Mouse (Mus musculus) retina, postnatal 7 days (tissue): Measurements from ENCODE around the gene Lta.
"Not testable (repeated sequence)": the region's sequence is repeated elsewhere in the genome, so short reads cannot be mapped to it uniquely, and the experiment has no call there.

ENCODE experiments used
- DNase-seq: peaks from one replicate; pipeline ENCODE4 v3.0.0-alpha.2; 2012; ENCODE audit warnings: low read depth, low spot score

Gene Lta

DNA sequence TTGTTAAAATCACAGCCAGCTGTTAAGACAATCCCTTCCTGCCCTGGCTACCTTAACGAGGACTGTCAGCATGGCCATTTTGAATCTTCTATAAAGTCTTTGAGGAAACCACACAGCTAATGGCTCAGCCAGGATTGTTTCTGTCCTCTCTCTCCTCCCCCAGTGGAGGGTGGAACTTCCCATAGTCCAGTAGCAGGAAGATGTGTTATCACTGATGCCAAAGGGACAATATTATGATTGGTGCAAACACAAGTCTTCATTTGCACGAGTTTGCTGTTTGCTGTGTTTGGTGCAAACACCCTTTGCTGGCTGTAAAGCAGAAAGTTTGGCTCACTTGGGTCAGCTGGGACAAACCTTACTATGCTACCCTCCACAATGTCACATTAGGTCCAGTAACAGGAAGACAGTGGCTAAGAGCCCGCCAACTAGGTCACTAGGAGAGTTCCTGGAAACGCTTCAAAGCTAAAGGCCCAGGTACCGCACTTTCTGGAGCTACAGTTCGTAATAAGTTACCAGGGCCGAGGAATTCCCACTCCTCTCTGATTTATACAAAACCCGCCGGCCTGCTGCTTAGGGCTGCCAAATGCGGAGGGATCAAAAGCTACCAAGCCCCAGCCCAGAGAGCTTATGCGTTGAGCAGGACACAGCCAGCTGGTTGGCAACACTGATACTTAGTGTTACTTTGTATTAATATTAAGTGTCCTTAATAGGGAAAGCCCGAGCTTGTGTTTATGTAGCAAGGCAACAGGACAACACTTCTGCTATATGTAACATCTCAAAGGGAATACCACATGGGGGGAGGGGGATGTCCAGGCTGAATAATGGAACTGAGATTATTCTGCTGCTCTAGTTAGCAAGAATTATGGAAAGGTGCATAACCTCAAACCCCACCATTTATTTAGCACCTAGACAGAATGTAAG is 35.5 kb upstream of the Lta start:
- no peak for DNase-seq

DNA sequence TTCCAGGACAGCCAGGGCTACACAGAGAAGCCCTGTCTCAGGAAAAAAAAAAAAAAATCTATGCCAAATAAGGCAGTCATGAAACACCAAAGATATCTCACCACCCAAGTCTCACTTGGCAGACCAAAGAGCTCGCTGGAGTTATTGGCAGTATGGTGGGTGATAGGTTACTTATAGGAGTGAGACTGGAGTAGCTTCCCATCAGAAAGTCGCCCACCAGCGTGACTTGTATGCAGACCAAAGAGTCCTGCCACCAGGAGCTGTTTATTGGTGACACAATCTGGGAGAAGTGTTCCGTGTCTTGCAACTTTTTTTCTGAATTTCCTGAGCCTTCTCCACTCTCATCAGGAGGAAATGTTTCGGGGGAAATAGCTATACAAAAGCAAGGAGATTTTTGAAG is 34.5 kb upstream of the Lta start:
- DNase-seq: no peak

DNA sequence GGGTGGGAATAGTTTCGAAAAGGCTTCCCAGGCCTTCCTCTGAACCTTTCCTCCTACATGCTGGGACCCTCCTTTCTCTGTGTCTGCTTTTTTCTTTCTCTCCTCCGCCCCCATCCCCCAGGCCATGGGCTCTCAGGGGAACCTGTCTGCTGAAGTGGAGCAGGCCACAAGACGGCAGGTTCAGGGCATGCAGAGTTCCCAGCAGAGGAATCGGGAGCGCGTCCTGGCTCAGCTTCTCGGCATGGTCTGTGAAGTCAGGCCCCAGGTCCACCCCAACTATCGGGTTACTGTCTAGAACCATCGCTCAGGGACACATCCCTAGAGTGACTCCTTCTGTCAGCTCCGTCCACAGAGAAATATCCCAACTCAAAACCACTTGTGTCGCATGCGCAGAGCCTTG is 32.4 kb upstream of the Lta start:
- no peak for DNase-seq

DNA sequence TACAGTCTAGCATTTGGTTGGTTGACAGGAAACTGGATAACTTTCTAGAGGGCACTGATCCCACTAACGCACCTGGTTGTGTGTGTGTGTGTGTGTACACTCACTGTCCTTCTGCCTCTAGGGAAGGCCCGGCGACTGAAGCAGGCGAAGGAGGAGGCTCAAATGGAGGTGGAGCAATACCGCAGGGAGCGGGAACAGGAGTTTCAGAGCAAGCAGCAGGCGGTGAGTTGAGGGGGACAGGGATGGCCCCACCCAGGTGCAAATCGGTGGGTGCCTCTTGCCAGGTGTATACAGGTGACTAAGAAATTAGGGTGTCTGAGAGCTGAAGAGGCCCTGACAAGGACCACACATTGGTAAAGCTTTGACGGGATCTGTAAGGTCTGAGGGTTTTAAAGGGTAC is 31.8 kb upstream of the Lta start:
- no peak for DNase-seq

DNA sequence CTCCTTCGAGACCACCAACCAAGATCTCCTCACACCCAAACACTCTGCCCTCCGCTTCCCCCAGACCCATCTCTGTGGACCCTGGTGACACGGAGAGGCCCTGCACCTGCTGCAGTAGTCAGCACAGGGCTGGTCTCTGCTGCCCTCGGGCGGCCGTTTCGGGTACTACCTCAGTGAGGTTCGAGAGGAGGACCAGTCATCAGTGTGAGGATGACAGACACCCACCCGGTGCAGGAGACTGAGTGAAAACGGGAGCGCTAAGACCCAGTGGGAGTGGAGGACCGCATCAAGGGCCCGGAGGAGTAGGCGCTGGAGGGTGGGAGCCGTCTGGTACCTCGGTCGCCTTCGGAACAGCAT is 31.2 kb upstream of the Lta start:
- peak; percentile 88 for DNase-seq

DNA sequence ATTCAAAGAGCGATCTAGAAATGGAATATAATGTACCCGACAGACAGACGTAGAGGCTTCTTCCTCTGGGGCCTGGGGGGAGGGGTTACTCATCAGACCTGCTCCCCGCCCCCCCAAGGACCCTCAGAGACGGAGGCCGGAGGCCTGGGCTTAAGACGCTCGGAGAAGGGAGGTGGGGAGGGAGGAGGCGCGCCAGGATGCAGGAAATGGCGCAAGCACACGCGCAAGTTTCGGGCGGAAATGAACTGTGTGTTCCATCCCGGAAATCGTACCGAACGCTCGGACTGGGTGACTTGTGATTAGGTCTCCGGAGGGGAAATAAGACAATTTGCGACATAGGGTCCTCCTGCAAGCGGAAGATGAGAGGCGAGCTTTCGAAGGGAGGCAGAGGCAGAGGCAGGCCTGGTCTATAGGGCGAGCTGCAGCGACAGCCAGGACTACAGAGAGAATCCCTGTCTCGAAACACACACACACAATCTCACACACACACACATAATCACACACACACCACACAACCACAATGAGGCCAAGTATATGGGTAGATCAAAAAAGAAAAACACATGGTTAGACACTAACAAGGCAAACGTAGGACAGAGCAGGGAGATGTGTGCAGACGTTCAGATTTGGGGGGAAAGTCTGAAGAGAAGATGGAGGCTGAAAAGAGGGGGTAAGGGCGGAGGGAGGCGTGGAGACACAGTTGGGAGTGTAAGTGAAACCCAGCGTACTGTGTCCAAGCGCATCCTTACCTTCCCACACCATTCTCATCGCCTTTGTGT is 30.7 kb upstream of the Lta start, which contains the start of gene Nfkbil1:
TSS of gene Nfkbil1 (minus strand) at position 179 of the 776 bp plus-strand sequence.
- peak; percentile 87 for DNase-seq

DNA sequence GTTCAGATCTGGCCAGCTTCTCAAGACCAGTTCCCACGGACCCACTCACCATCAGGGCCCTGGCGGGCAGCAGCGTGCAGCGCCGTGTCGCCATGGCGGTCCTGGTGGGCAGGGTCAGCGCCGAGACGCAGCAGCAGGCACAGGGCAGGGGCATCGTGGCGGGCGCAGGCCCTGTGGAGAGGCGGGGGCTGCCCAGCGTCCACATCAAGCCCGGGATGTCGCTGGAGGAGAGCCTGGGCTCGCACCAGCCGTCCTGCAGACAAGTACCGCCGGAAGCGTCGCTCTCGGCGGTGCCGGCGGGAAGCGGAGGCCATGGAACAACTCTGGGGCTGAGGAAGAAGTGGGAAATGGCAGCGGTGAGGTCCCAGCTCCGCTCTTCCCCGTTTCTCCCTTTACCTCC is 29.8 kb upstream of the Lta start:
- DNase-seq: no peak

DNA sequence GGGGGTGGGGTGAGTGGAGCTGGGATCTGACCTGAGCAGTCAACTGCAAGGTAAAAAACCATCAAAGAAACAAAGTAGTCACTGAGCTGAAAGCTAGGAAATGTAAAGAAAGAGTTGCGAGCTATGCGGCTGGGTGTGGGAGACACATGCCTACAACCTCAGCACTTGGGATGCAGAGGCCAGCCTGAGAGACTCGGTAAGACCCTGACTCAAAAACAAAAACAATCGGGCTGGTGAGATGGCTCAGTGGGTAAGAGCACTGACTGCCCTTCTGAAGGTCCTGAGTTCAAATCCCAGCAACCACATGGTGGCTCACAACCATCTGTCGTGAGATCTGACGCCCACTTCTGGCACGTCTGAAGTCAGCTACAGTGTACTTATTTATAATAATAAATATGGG is 28.9 kb upstream of the Lta start:
- not testable (repeated sequence) for DNase-seq

DNA sequence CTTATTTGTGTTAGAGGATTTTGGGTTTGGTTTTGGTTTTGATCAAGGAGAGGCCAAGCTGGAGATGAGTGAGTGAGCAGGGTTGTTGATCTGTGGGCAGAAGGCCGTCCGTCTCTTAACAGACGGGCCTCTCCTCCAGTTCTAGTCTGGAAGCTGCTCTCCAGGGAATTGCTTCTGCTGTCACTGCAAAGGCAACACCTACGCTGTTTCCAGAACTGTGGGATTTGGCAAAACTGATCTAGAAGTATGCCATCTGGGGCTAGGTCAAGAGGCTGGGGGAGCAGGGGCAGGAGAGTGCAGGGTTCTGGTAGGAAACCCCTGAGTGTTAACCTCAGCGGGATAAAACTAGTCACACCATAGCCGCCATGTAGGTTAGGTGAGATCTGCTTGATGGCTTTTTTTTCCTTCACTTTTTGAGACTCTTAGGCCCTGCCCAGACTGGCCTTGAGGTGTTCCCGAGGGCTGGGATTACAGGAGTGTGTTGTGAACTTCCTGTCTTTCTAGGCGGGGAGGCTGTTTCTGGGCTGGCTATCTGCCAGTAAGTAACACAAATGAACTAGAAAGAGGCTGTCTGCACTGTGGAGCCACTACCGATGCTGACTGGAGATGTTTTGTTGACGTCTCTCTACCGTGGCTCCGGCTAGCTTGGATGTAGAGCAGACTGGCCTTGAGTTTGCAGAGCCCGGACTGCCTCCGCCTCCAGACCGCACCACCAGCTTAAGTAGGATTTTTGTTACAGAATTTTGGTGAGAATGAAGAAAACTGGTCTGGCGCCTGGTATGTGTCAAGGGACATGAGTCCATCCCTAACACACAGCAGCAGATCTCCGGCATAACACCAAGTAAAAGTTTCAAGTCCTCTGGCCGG is 28.2 kb upstream of the Lta start, which contains the start of gene Atp6v1g2:
TSS of gene Atp6v1g2 (plus strand) at position 547 of the 867 bp plus-strand sequence.
- DNase-seq: no peak

DNA sequence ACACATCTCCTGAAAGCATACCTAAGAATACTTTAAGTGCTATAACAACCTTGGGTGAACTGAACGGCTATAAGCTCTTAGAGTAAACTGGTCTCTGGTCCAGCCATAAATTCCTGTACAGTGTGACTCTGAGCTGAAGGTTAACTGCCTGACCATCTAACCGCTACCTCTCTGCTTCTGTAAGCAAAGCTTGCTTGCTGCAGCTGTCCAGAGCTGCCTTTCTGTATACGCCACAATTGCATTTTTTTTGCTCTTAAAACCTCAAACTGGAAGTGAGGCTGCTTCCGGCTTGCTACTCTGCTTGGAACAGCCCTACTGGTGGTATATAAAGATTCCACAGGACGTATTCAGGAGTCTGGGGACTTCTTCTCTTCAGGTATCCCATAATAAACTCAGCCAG is 27.5 kb upstream of the Lta start:
- DNase-seq: no peak

DNA sequence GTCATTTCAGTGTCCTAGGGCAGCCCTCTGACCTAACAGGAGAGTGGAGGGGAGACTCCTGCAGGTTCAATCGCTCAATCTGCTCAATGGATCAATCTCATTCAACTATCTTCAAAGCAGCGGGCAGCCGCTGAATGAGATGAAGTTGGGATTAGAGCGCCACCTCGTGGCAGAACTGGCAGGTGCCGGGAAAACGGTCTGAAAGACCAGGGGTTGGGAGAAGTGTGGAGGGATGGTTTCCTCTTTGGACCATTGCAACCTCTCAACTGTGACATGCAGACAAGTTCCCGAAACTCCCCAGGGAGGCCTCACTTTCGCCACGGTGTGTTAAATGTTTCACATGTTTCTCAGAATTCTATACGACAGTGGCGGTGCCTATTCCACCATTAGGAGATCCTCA is 26.9 kb upstream of the Lta start:
- peak; percentile 75 for DNase-seq

DNA sequence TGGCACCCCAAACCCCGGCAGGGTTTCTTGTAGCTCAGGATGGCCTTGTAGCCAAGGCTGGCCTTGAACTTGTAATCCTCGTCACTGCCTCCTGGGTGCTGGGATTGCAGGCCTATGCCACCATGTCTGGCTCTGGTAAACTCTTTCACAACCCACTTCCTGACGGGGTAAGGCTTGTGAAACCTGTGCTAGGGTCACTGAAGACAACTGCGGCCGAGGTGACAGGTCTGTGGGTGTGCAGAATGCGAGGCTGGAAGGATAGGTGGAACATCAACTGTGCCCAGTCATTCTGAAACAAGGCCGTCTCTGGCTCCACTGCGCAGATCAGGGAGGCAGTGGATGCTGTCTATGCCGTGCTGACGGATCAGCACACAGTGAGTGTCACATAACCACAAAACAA is 25.9 kb upstream of the Lta start:
- DNase-seq: no peak

DNA sequence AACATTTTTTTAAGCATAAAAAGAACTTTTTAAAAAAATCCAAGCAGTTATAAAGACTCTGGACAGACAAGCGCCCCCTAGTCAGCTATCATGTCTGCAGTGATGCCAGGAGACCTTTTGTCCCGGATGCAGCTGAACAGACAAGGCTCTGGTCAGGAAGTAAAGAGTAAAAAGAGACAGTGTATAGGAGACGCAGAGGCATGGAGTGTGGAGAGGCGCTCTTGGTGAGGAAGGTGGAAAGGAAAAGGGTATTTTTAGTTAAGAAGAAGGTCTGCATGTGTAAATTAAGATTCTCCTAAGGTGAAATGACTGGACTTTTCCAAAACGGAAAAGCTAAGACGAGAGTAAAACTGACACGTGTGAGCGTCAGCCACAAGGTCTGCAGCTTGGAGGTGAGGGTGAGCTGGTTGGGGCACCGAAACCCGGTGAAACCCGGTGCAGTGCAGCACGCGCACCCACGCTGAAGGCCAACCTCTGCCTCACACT is 21.5 kb upstream of the Lta start:
- no peak for DNase-seq

DNA sequence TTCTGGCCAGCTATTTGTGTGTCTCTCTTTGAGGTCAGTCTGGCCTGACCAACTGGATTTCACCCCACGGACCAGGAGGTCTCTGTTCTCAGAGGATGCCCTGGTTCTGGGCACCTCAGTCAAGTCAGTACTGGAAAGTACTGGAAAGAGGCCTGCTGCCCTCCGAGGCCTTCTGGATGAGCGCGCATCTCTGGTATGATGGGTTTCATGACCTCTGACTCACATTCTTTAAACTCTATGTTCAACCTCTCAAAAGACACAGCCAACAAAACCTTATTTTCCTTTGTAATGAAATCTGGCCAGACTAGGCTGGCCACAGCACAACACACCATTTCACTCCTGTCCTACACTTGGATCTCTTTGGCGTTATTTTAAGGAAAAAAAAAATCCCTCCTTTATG is 20.3 kb upstream of the Lta start:
- DNase-seq: no peak

DNA sequence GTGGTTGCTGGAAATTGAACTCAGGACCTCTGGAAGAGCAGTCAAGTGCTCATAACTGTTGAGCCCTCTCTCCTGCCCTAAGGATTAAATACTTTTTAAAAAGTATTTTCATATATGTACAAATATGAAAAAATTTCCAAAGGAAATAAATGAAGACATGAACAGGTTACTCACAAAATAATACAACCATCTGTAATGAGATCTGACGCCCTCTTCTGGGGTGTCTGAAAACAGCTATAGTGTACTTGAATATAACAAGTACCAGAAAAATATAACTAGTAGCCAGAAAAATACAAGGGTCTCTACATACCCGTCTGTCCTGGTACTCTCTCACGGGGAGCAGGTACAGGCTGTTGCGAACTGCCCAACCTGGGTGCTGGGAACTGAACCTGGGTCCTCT is 19.5 kb upstream of the Lta start:
- DNase-seq: no peak

DNA sequence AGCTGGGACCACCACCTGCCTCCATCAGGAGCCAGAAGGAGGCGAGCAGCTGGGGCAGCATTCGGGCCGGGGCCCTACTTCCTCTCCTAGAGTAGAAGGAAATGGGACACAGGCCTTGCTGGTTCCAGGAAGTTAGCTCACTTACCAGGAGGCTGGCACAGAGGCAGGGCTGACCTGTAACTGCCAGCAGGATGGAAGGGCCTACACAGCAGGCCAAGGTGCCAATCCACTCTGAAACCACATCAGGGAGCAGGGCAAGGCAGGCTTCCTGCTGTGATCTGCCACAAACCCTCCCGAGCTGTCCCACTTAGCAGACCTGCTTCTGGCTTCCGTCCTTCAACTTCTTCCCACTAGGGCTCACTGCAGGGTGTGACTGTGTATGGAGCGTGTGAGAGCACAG is 17.1 kb upstream of the Lta start:
- no peak for DNase-seq

DNA sequence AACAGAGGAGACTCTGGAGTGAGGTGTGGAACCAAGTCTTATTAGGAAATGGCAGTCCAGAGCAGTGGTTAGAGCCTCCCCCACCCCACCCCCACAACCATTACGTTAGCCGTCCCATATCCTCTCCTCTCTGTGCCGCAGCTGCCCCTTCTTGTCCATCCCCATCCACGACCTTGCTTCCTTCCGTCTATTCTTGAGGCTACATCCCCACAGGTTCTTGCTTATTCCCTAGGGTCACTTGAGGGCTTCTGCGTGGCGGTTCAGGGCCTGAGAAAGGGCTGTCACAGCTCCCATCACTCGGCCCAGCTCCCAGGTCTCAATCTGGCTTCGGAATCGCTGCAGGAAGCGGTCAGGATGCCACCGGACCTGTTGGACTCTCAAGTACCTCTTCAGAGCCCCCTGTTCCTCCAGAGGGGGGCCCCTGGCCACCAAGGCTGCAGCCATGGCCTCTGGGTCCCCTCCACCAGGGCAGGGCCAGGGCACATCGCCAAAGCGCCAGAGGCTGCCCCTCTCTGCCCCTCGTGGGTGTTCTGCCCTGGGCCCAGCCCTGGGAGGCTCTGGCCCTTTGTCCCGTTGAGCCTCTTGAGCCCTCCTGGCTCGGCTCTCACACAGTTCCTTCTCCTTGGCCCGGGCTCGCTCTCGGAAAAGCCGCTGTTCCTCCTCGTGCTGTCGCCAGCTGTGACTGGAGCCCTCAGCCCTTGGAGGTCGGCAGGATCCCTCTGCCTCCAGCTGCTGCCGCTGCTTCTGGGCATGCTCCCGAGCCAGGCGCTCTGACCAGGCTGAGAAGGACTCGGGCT is 15.2 kb upstream of the Lta start, which contains the start of gene Gm16181:
TSS of gene Gm16181 (plus strand) at position 679 of the 797 bp plus-strand sequence.
- DNase-seq: no peak

DNA sequence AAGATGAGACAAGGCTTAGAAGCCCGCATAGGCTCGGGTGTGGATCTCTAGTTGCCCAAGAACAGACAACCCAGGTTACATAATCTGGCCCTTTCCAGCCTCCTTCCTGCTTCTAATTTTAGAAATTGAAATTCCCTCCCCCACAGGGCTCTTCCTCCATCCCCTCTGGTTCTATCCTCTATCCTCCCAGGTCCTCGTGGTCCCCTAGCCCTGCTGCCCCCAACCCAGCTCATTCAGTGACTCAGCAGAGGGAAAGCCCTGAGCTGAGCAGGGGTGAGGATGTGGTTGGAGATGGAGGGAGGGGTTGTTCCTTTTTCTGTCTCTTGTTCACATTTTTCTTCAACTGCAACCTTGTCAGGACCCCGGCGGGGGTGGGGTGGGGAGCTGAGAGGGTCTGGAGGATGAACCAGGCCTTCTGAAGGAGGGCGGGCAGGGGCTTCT is 14.5 kb upstream of the Lta start:
- no peak for DNase-seq

DNA sequence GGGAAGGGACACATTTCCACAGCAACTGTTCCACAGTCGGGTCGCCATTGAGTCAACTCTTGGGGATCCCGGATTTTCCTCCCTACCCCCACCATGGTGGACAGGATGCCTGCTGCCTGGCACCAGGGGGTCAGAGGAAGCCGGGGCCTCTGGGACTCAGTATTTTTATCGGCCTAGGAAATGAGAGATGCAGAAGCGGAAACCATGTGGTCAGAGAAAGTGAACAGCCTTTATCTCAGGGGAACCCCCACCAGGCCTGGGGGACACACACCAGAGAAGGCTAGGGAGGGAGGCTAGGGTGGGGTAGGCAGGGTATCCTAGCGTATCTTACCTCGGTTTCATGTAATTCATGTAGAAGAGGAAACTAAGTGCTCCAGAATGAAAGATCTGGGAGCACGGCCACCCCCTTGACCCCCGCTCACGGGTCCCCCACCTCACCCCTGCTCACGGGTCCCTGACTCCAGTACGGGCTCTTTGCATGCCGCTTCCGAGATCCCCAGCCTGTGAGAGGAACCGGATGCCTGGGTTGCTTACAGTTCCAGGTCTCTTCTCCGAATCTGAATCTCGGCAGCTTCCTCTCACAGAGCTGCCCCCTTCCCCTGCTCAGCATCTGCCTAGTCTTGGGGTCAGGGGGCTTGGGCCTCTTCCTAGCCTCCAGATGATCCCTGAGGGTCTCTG is 13.5 kb upstream of the Lta start:
- no peak for DNase-seq

DNA sequence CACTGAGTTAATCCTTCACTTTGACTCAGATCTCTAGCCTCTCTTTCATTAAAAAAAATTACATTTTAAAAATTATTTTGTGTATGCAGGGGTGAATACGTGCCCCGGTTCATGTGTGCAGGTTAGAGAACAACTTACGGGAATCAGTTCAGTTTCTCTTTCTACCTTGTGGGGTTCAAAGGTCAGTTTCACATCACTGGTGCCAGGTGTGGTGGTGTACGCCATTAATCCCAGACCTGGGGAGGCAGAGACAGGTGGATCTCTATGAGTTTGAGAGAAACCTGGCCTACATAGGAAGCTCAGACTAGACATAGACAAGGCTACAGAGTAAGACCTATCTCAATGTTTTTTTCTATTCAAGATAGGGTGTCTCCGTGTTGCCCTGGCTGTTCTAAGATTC is 7.9 kb upstream of the Lta start:
- DNase-seq: no peak
